Mouse (Mus musculus) stomach, postnatal 0 days (tissue): ENCODE results near the gene Rpl28. TPM values are rescaled to one million over a fixed set of nuclear protein-coding genes. Genes with fewer than 3 reads are reported as not detected.

Source experiments
- ATAC-seq: fragments of 200-750 bp; cut with Nextera tagmentation; 2 replicates; pipeline ENCODE4 v1.8.0; 2017; ENCODE audit not compliant: low FRiP score, low TSS enrichment
- DNase-seq: peaks from one replicate; pipeline ENCODE4 v3.0.0-alpha.2; 2016; ENCODE audit warnings: low spot score
- H3K27ac ChIP-seq: fragments of 300-500 bp; sonication (generic); replicated peaks from 2 replicates; pipeline ENCODE4 v1.5.1; 2014; ENCODE audit warnings: mild to moderate bottlenecking, control low read depth
- H3K27me3 ChIP-seq: fragments of 300-500 bp; sonication (generic); 2 replicates; pipeline ENCODE4 v1.6.1; 2014; ENCODE audit warnings: low read length; ENCODE audit not compliant: control insufficient read depth, insufficient read depth
- H3K36me3 ChIP-seq: fragments of 300-500 bp; sonication (generic); 2 replicates; pipeline ENCODE4 v1.6.1; 2014; ENCODE audit warnings: low read length, mixed read lengths; ENCODE audit not compliant: control insufficient read depth, insufficient read depth
- H3K4me1 ChIP-seq: fragments of 300-500 bp; sonication (generic); replicated peaks from 2 replicates; pipeline ENCODE4 v1.6.1; 2014; ENCODE audit warnings: antibody characterized with exemption; ENCODE audit not compliant: control insufficient read depth, insufficient read depth
- H3K4me2 ChIP-seq: fragments of 300-500 bp; sonication (generic); replicated peaks from 2 replicates; pipeline ENCODE4 v1.6.1; 2014; ENCODE audit warnings: low read depth, mild to moderate bottlenecking, control low read depth, moderate library complexity
- H3K4me3 ChIP-seq: fragments of 300-500 bp; sonication (generic); 2 replicates; pipeline ENCODE4 v1.5.1; 2014; ENCODE audit warnings: low read depth, low read length, control low read depth
- H3K9ac ChIP-seq: fragments of 300-500 bp; sonication (generic); 2 replicates; pipeline ENCODE4 v1.6.1; 2014; ENCODE audit warnings: mild to moderate bottlenecking, low read length, control low read depth, mixed read lengths
- H3K9me3 ChIP-seq: fragments of 300-500 bp; sonication (generic); 2 replicates; pipeline ENCODE4 v1.6.1; 2016; ENCODE audit warnings: low read length; ENCODE audit not compliant: control insufficient read depth
- CTCF ChIP-seq: IDR thresholded peaks from 2 replicates; pipeline ENCODE4 v1.5.1; 2016; ENCODE audit warnings: antibody characterized with exemption, low read depth, mild to moderate bottlenecking, moderate library complexity
- EP300 ChIP-seq: optimal IDR thresholded peaks from 2 replicates; pipeline ENCODE3; 2016; ENCODE audit warnings: antibody characterized with exemption
- WGBS: fragments of 180-500 bp; shearing (Covaris S2); extraction: QIAGEN DNeasy Blood & Tissue Kit; methylation state at CpG from one replicate; pipeline ENCODE4 v1.1.7; 2014; 5-methylcytosine and 5-hydroxymethylcytosine counted together
- polyA plus RNA-seq: library from polyadenylated mRNA; unstranded; fragments of >200 nt; fragmentation: Nextera tagmentation; extraction: Ambion mirVana; gene quantifications from 2 replicates; pipeline ENCODE4 v1.2.1, GENCODE M21; 2015

Gene Rpl28
- polyA plus RNA-seq, 1 experiment from 2014 or later = 359 TPM

GRCm38 (mm10) chr7:4764946-4765710 lies 27.5 kb upstream of the Rpl28 start:
- Histone ChIP-seq H3K27ac (peak overlapping the region; percentile 56; the same call in 1 of the 2 replicates), H3K4me1 (0 out of 2 replicates have a peak, but pooled peaks cover 3% of the 10 kb centered on the region), H3K4me2 (peak overlapping the region; percentile 38), H3K4me3 (peak overlapping the region; percentile 10; the same call in 1 of the 2 replicates), H3K36me3 (no peaks in the 10 kb centered on the region), H3K9ac (peak overlapping the region; percentile 5; the same call in 1 of the 2 replicates), H3K27me3 (no peaks in the 10 kb centered on the region), H3K9me3 (no peaks in the 10 kb centered on the region)
- no peak for TF ChIP-seq CTCF
- no peak for TF ChIP-seq EP300
- ATAC-seq (no peak), DNase-seq (no peak)
- WGBS = 9% methylated on average over 4 of the region's 4 CpGs

GRCm38 (mm10) chr7:4771202-4771601 lies 21.5 kb upstream of the Rpl28 start, which contains the start of gene Fam71e2:
Gene Fam71e2, minus strand, starts transcription at chr7:4771302.
- Histone ChIP-seq H3K27ac (no peak within 1 kb of the TSS), H3K36me3 (no peaks in the 10 kb centered on the region), H3K9ac (no peak within 1 kb of the TSS), H3K27me3 (no peaks in the 10 kb centered on the region), H3K4me2 (no peak within 1 kb of the TSS), H3K4me1 (no peaks in the 10 kb centered on the region), H3K9me3 (no peaks in the 10 kb centered on the region), H3K4me3 (no peak within 1 kb of the TSS)
- WGBS = 67% methylated on average over 4 of the region's 5 CpGs
- ATAC-seq = peak; percentile 18; the same call in 1 of the 2 replicates
- TF ChIP-seq EP300 = no peak
- no peak for TF ChIP-seq CTCF
- no peak for DNase-seq

- no peak for DNase-seq
- TF ChIP-seq EP300 (no peak), CTCF (no peak)
- Histone ChIP-seq H3K36me3 (no peaks in the 10 kb centered on the region), H3K4me2 (no peak overlapping the region), H3K4me1 (0 out of 2 replicates have a peak, but pooled peaks cover 3% of the 10 kb centered on the region), H3K9me3 (no peaks in the 10 kb centered on the region), H3K9ac (no peak overlapping the region), H3K27ac (no peak overlapping the region), H3K27me3 (no peaks in the 10 kb centered on the region), H3K4me3 (no peak overlapping the region)
- WGBS = 41% methylated on average over 10 of the region's 10 CpGs
- no peak for ATAC-seq
Measured at GRCm38 (mm10) chr7:4776131-4776530, 16.5 kb upstream of the Rpl28 start.

GRCm38 (mm10) chr7:4776861-4777830 lies 15.5 kb upstream of the Rpl28 start:
- Histone ChIP-seq H3K4me1 (0 out of 2 replicates have a peak, but pooled peaks cover 3% of the 10 kb centered on the region), H3K4me2 (peak overlapping the region; percentile 70), H3K36me3 (no peaks in the 10 kb centered on the region), H3K27ac (no peak overlapping the region), H3K9ac (peak overlapping the region; percentile 53), H3K27me3 (no peaks in the 10 kb centered on the region), H3K9me3 (no peaks in the 10 kb centered on the region), H3K4me3 (peak overlapping the region; percentile 43)
- TF ChIP-seq CTCF = no peak
- TF ChIP-seq EP300 = no peak
- ATAC-seq (peak; percentile 70), DNase-seq (peak; percentile 69)
- under 1% methylated on average over 29 of the region's 56 CpGs for WGBS

- no peak overlapping the region for H3K4me3 ChIP-seq
- H3K27ac ChIP-seq = no peak overlapping the region
- WGBS = 5% methylated on average over 15 of the region's 20 CpGs
- no peak overlapping the region for H3K9ac ChIP-seq
- no peak for ATAC-seq
- H3K36me3 ChIP-seq = no peaks in the 10 kb centered on the region
- TF ChIP-seq CTCF (no peak), EP300 (no peak)
- H3K27me3 ChIP-seq = no peaks in the 10 kb centered on the region
- no peaks in the 10 kb centered on the region for H3K9me3 ChIP-seq
- H3K4me1 ChIP-seq = 0 out of 2 replicates have a peak, but pooled peaks cover 3% of the 10 kb centered on the region
- DNase-seq = no peak
- H3K4me2 ChIP-seq = no peak overlapping the region
Measured at GRCm38 (mm10) chr7:4777851-4778637, 14.6 kb upstream of the Rpl28 start.
